Mouse (Mus musculus) ES-E14 (cell line): Measurements from ENCODE around the gene Socs2.

Experiments
- CHD2 ChIP-seq: IDR thresholded peaks from 2 replicates; pipeline ENCODE4 v1.6.1; 2014; ENCODE audit warnings: mild to moderate bottlenecking, low read depth, low read length, inconsistent platforms
- HCFC1 ChIP-seq: IDR thresholded peaks from 2 replicates; pipeline ENCODE4 v1.6.1; 2012; ENCODE audit warnings: low read length, inconsistent platforms, borderline replicate concordance; ENCODE audit not compliant: insufficient read depth
- MAFK ChIP-seq: IDR thresholded peaks from 2 replicates; pipeline ENCODE4 v1.6.1; 2014; ENCODE audit warnings: mild to moderate bottlenecking, low read depth, low read length, inconsistent platforms; ENCODE audit not compliant: insufficient read depth
- ZC3H11A ChIP-seq: IDR thresholded peaks from 2 replicates; pipeline ENCODE4 v1.6.1; 2012; ENCODE audit warnings: low read depth, mild to moderate bottlenecking, inconsistent platforms, low read length, borderline replicate concordance
- ZNF384 ChIP-seq: IDR thresholded peaks from 2 replicates; pipeline ENCODE4 v1.6.1; 2012; ENCODE audit warnings: low read depth, low read length, inconsistent platforms

GRCm38 (mm10) chr10:95417496-95418236 lies 686 bp upstream of the Socs2 start:
- TF ChIP-seq ZC3H11A: peak; percentile 84; the same call in 1 of the 2 replicates
- TF ChIP-seq ZNF384: no peak; the same call in none of the 2 replicates
- no peak for TF ChIP-seq CHD2
- no peak for TF ChIP-seq HCFC1
- TF ChIP-seq MAFK: no peak
